Mouse (Mus musculus): Measurements from ENCODE around the gene Cldn15.

The Cldn15 gene

DNA sequence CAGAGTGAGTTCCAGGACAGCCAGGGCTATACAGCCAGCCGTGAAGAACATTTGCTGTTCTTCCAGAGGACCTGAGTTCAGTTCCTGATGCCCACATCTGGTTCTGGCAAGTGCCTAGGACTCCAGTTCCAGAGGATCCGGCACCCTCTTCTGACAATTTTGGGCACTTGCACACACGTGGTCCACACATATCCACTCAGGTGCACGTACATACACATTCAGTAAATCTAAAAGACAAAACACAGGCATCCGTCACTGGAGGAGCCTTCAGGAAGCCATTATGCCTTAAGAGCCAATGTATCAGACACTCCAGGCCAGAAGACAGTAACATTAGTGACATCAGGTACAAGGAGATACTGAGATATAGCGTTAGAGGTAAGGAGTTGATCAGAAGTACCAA, 15.9 kb upstream of the Cldn15 start:
- DNase-seq: no peak

DNA sequence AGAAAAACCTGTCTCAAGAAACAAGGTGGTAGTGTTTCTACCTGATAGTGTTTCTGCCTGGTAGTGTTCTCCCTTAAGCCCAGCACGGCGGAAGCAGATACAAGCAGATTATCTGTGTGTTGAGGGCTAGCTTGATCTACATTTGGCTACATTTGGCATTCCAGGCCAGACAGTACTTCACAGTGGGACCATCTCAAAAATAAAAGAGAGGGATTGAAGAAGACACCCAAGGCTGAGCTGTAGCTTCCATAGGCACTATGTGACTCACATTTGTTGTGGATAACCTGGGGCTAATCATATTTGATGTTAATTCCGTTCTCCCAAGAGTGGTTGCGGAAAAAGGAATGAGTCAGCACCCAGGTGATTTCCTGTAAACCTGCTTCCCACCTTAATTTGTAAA, 14.3 kb upstream of the Cldn15 start:
- no peak for DNase-seq

DNA sequence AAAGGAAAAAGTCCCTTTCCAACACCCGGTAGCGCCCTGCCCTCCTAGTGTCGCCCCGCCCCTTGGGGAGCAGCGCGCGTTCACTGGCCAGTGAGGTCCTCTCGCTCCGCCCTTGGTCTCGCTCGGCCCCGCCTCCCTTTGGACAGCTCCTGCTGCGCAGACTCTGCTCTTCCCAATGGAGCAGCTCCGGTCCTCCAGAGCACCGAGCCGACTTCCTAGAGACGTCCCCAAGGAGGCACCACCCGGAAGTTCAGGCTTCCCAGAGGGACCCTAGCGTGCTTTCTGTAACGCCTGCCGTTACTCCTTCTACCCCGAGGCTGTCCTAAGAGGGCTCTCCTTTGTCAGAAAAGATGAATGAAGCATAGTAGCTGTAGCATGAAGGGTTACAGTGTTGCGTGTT, 13.4 kb upstream of the Cldn15 start, which contains the start of gene Fis1:
Fis1 (plus strand) TSS at position 261 of the 400 bp plus-strand sequence.
- peak; percentile 98 for DNase-seq

DNA sequence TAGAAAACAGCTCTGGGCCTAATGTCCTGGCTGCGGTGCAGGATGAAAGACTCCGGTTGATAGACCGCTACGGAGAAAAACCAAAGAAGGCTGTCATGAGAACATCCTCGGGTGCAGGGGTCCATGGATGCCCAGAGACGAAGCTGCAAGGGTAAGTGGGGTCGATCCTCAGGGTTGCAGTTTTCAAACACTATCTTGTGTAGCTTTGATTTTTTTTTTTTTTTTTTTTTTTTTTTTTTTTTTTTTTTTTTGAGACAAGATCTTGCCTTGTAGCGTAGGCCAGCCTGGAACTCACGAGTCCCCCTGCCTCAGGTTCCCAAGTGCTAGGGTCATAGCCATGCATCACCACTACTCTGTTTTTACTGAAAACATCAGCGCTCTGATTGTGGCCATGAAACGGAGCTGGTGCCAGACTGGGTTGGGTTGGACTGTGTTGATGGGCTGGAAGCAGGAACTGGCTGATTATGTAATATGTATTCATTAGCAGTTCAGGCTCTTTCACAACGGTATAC, 12.9 kb upstream of the Cldn15 start:
- DNase-seq: peak; percentile 68

DNA sequence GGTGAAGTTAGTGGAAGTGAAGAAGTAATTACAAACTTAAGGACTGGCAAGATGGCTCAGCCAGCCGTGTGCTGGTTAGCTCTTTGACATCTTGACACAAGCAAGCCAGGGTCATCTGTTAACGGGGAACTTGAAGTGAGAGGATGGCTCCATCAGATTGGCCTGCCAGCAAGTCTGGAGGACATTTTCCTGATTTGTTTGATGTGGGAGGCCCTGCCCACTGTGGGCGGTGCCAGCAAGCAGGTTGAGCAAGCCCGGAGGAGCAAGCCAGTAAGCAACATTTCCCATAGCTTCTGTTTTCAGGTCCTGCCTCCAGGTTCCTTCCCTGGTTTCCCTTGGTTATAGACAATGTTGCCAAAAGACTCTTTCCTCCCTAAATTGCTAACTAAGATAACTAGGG, 10.8 kb upstream of the Cldn15 start:
- no peak for DNase-seq

DNA sequence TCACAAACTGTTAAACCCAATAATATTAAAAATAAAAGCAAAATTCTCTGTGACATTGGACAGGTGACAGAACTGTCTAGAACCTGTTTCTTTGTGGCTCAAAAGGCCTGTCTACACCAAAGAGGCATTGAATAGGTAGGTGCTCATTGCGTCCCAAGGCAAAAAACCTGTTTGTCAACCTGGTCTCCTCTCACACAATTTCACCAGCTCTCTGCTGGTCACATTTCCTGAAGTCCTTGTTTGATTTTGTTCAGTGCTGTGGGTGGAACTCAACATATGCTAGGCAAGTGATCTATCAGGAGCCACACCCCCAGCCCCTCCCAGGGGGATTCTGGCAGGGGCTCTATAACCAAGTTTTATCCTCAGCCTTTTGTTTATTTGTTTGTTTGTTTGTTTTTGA, 9.2 kb upstream of the Cldn15 start:
- no peak for DNase-seq

DNA sequence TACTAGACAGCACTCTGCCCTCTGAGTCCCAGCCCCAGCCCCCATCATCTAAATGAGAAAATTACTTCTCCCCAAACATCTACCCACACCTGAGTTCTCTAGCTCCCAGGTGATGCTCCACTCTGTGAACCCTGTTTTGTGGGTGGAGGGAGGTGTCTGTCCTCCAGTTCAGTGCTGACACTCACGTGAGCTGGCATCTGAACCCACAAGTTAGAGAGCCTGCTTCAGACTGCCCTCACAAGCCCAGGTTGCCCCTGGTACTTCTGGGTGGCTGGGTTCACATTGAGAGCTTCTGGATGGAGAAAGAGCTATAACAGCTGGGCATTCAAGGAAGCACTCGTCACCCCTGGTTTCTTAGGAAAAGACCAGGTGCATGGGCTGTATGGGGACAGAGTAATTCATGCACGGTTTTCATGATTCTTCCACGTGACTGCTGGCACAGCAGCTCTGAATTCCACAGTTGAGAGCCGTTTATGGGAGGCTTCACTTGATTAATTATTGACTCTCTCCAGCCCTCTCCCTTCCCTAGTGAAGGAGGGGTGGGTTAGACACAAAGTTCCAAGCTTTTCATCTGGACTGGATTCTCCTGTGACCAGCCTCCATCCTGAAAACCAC, 7.3 kb upstream of the Cldn15 start:
- peak; percentile 90 for DNase-seq

DNA sequence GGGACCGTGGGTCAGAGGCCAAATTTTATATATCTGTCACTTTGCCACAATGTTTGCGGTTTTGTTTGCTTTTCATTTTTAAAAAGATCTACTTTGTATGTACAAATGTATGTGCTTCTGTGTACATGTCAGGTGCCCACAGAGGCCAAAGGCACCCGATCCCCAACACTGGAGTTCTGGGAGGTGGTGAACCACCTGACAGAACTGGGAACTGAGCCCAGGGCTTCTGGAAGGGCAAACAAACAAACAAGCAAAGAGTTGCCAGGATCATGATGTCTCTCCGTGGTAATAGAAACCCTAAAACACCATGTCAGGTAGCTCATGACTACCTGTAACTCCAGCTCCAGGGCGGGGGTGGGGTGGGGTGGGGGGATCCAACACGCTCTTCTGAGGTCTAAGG, 6.4 kb upstream of the Cldn15 start:
- DNase-seq: peak; percentile 79

DNA sequence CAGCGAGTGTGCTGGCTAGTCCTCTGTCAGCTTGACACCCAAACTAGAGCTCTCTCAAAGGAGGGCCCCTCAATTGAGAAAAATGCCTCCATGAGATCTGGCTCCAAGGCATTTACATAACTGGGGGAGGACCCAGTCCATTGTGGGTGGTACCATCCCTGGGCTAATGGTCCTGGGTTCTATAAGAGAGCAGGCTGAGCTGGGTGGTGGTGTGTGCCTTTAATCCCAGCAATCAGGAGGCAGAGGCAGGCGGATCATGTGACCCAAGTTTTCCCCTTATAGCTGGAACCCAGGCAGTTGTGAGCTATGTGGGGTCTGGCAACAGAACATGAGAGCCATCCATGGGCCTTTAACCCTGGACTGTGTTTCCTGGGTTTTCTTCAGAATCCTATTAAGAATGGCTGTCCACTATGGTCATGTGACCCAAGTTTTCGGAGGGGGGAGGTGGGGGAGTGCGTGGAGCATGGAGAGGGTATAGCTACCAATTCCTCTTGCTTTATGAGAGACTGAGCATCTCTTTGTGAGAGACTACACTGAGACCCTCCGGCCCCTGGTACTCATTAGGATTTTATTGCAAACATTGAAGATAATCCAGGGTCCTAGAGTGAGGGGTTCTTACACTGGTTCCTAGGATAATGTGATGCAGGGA, 5.0 kb upstream of the Cldn15 start:
- peak; percentile 46 for DNase-seq

DNA sequence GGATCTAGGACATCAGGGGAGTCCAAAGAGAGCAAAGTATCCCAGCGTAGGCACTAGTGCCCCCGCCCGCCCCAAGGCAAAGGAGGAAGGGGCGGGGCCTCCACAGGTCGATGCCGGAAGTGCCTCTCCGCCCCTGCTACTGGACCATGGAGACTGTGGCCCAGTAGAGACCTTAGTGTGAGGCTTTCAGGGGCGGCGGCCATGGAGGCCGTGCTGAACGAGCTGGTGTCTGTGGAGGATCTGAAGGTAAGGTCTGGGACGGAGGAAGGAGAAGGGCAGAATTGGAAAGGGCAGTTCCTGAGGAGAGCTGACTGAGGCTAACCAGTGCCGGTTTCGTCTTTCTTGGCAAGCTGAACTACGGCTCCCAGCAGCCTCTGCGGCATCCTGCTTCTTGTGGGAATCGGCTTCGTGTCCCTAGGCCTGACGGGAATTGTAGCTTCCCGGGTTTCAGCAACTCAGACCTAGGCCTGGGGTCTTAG, 4.4 kb upstream of the Cldn15 start:
- DNase-seq: peak; percentile 94

DNA sequence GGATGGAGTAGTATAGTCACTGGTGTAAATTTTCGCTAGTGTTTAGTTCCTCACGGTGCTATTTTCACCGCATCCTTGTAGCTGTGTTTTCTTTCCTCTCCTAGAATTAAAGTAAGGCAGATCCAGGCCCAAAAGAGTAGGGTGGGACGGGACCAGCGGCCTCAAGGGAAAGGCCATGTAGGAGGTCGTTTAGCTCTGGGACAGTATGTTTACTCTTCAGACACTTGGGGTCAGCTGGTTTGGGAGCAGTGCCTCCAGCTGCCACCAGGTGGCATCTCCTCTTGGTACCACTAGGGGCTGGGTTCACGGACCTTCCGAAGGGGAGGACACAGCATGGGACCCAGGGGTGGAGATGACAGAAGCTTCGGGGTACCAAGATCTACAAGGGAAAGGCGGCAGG, 3.9 kb upstream of the Cldn15 start:
- DNase-seq: peak; percentile 82

DNA sequence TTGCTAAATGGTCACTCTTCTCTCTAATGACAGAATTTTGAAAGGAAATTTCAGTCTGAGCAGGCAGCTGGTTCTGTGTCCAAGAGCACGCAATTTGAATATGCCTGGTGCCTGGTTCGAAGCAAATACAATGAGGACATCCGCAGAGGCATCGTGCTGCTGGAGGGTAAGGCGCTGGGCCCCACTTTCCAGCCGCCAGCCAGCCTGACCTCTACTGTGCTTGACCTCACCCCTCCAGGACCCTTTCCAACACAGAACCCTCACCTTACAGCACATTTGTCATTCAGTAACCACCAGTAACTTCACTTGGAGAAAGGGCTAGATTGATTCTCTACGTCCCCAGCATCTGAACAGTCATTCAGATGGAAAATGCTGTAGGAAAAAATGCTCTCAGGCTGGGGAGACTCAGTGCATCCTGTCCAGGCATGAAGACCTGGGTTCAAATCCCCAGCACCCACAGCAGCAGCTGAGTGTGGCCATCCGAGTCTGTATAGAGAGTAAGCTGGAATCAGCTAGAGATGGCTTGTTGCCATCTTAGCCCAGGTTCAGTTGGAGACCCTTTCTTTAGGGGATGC, 3.4 kb upstream of the Cldn15 start:
- no peak for DNase-seq

DNA sequence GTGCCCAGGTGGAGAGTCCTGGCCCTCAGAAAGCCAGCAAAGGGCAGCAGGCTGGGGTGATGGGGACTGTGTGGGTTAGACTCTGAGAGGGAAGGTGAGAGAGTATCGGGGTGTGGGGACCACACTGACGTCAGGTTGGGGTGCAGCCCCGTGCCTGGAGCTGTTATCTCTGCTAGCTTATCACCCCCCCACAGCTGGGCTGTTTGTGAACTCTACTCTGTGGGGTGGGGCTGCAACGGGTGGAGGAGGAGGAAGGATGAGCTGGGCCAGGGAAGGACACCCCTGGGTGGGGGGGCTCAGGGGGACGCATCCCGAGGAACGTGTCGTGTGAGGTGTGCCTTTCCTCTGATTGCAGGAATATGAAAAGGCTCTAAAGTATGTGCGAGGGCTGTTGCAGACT, 1.2 kb upstream of the Cldn15 start:
- DNase-seq: no peak

DNA sequence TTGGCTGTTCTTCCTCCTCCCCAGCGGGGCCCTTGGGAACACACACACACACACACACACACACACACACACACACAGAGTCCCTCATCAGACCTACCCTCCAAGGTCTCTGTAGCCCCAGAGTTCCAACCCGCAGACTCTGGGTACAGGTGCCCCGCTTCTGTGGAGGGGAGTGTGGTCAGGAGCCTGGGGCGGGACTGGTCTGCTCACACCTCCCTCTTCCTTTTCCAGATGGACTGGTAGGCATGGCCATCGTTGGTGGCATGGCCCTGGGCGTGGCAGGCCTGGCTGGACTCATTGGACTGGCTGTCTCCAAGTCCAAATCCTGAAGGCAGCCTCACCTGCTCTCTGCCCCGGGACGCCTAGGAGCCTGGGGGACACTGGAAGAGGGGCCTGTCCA, 730 bp upstream of the Cldn15 start:
- DNase-seq: peak; percentile 62

DNA sequence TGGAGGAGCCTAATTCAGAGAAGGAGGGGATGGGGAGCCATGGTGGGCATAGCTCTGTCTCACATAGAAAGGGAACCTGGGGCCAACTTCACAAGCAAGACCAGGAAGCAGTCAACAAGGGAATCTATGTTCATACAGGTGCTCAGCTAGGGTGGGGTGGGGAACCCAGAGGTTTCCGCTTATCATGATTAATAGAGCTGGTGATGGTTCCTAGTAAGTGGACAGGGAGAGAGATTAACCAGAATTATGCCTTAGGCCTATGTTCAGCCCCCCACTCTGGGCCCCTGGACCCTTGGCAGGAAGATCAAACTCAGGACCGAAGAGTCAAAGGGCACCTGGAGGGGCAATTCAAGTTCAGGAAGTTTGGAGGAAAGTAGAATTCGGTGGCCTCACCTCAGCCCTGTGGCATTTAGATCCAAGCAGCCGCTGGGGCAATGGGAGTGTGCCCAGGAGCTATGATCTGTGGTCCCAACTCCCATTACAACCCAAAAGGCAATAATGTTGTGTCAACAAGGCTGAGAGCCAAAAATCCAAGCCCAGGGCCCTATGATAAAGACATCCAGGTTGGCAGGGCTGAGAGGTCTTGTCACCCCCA, 542 bp downstream of the Cldn15 start:
- DNase-seq: no peak

DNA sequence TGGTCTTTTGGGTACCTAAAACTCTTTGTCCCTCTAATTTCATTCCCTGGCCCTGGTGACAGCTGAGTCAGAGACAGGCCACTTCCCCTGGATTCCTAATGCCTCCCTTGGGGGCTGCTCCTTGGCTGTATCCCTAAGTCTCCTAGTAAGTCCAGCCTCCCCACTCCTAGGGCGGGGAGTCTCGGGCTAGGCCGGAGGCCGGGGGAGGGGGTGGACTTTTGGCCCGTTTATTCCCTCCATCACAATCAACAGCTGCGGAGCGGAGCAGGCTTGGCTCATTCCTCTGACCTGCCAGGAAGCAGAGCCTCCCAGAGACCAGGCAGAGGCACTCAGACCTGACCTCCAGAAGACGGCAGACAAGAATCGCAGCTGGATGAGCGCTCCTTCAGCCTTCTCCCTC, 1.2 kb downstream of the Cldn15 start:
- peak; percentile 90 for DNase-seq

DNA sequence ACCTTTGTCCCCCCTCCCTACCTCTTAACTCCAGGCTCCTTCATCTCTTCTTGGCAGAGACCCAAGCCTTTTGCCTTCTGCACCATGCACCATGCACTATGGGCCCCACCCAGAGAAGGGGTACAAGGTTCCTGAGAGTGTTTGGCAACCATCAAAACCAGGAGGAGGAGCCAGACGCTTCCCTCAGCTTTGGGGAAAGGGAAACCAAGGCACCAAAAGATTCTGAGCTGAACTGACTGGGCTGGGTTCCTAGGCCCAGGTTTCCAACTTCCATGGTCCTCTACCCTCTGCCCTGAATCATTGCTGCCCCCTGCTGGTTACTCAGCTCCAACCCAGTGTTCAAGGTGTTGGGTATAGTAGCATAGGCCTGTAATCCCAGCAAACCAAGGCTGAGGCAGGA, 4.3 kb downstream of the Cldn15 start:
- DNase-seq: peak; percentile 76

DNA sequence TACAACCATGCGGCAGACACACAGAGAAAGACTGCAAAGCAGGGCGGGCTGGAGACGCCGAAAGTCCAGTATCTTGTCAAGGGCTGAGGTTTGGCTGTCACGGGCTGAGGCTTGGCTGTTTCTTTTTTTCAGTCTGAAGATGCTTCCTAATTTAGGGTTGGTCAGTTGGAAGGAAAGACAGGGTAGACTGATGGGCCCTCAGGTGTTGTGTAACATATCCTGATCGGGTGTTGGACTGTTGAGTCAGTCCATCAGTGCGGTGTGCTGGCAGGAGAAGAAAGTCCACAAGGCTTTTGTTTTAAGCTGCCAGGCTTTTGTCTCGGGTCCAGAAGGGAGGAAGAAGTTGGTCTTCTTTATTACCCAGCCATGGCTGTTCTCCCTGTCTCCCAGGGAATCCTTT, 7.3 kb downstream of the Cldn15 start:
- DNase-seq: no peak

DNA sequence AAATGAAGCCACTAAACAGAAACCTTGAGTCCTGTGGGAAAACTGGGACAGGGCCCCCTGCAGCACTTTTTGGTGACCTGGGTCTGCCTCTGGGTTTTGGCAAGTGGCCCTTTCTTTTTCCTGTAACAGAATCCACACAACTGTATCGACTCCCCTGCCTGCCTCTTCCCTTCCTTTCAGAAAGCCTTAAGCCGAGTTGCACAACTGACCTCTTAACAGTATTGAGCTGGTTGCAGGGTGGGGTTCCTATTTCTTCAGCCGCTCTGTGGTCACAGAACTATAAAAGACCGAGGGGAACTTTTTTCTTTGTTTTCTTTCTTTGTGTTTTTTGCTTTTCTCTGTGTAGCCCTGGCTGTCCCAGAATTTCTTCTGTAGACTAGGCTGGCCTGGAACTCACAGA, 11.4 kb downstream of the Cldn15 start:
- no peak for DNase-seq

DNA sequence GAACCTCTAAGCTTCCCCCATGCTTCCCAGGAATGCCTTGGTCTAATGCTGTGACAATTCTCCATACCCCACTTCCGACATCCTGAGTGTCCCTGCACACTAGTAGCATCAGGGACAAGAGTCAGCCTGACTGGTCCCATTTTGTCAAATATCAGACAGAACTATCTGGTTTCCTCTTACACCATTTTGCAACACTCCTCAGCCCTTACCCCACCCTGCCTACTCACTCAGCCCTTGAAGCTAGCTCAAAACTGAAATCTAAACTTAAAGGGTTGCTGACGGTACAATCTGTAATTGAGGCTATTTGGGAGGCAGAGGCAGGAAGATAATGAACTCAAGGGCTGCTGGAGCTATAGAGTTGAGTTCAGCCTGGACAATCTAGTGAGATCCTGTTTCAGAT, 13.3 kb downstream of the Cldn15 start:
- no peak for DNase-seq

DNA sequence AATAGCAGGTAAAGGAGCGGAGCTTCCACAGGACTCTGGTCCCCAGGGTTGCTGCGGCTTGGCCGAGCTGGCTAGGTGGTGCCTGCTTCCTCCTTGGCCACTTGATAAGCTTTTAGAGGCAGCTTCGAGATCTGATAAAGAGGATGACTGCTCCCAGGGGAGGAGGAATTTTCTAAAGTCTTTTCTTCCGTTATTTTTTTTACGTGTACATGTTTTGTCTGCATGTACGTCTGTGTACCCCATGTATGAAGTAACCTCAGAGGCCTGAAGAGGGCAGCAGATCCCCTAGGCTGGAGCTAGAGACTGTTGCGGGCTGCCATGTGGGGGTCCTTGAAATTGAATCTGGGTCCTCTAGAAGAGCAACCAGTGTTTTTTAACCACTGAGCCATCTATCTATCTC, 14.6 kb downstream of the Cldn15 start:
- no peak for DNase-seq

DNA sequence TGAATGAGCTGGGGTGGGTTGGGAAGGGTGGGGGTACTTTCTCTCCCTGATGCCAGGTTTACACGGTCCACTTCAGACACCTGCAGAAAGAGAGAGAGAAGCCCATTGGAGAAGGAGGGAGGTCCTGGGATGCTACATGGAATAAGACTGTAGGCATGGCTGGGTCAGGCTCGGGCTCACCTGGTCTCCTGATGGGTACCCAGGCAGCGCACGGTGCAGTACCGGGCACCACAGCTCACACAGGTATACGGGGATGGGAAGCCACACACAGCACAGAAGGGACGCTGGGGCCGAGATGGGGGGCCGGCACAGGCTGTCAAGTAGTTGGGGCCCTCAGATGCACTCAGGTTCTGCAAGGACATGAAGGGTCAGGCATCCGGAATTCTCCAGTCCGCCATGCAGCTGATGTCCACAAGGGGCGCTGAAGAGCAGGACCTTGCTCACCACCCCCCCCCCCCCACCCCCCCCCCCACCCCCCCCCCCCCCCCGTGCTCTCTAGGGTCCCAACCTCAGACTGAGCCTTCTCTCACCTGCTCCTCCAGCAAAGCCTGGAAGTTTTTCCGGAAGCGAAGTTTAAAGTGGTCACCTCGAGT, 16.0 kb downstream of the Cldn15 start:
- no peak for DNase-seq

DNA sequence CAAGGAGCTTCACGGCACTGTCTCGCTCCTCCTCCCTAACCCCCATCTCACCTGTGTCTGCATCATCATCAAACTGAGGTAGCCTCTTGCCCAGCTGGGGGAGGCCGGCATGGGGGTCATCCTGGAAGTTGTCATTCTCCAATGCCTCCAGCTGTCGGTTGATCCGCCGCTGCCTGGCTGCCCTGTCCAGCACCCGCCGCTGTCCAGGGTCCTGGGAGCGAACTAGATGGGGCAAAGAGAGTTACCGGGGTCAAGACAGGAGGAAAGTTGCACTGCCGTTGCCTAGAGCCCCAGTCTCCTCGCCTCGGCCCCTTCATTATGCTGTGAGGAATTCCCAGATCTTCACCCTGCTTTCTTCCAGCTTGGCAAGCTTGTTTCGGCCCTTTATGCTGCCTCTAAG, 18.4 kb downstream of the Cldn15 start:
- DNase-seq: no peak
